Mouse (Mus musculus): ENCODE data around the gene Dph5.
"Not testable (repeated sequence)": the region's sequence is repeated elsewhere in the genome, so short reads cannot be mapped to it uniquely, and the experiment has no call there.

Dph5 gene

DNA sequence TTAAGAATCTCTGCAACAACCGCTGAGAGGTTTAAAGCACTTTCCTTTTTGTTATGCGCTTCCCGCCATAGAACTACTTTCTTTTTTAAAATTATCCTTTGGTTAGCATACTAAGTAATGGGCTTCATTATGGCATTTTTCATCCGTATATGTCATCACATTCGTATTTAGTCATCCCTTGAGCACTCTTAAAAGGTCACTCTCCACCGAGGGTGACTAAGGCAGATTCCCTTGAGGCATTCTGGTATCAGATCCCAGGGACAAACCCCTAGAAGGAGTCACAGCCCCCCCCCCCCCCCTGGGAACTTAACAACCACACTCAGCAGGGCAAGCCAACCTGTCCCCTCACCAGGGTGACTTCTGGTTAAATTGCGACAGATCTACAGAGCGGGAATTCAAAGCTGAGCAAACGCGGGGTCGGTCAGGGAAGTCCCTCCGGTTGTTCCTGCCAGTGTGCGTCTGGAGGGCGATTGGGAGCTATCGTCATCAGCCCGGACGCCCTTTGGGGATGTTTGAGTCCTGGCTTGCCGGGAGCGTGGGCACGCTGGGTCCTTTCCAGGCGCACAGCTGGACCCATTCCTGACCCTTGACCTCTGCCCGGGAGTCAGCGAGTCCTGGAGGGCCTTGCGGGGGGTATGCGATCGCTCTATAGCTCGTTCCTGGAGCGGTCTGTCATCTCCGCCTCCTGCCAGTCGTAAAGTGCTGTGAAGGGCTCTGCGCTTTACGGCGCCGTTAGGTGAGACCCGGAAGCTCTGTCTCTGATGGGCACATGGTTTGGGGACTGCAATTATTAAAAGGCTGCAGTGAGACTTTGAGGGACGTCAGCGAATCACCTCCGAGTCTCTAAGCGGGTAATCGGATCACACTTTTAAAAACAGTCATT lies at the start of gene Dph5:
Gene Dph5 (plus strand): TSS at position 411 of the 883 bp plus-strand sequence.
- DNase-seq (ENCODE audit: low spot score): peak; percentile 90

DNA sequence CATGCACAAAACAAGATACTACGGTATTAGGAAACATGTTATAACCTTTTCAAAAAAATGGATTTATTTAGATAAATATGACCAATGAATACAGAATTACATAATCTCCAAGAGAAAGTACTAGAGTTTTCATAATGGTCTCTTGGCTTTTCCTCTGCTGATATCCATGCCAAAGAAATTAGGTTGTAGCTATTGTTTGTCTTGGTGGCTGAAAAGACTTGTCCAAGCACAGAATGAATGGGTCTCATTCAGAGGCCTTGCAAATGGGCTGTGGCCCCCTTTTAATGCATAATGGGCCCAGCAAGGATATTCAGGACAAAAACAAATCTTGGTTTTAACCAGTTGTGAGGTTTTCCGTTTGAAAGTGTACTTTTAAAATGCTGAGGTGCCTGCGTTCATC lies 43.1 kb upstream of the Dph5 start:
- no peak for DNase-seq (ENCODE audit: low spot score)

DNA sequence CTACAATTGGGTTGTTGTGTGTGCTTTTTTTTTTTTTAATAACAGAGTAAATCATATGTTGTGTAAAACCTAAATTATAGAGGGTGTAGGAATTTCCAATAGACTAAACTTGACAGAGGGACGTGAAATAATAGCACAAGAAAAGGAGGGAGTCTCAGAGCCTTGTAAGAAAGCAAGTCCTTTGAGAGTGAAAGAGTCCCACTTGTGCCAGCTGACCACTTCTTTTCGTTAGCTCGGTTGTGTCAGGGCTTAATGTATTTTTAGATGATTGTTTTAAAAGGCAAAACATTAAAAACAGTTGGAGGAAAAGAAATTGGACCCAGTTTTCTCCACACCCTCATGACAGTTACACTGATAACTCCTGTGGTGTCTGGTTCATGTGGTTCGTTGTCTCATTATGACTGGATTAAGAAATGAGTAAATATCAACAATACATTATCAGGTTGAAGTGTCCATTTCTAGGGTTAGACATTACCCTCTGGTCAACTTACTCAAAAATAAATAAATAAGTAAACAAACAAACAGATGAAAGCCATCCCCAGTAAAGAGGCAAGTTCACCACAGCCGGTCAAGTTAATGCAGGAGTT lies 42.5 kb upstream of the Dph5 start:
- no peak for DNase-seq (ENCODE audit: low spot score)

DNA sequence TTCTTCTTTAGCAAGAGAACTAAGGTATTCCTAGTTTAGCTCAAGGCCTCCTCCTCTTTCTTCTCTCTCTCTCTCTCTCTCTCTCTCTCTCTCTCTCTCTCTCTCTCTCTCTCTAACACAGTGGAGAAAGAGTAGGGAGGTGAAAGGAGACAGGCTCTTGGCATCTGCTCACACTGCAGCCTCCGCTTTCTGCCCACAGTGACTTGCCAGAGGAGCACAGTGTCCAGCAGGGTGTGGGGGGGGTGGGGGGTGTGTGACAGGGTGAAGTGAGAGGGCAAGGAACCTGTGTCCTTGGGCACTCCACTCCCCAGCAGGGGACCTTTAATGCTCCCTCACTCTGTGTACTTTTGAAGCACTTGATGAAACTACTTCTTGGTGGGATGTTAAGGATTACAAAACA lies 41.9 kb upstream of the Dph5 start:
- peak; percentile 58 for DNase-seq (ENCODE audit: low spot score)

DNA sequence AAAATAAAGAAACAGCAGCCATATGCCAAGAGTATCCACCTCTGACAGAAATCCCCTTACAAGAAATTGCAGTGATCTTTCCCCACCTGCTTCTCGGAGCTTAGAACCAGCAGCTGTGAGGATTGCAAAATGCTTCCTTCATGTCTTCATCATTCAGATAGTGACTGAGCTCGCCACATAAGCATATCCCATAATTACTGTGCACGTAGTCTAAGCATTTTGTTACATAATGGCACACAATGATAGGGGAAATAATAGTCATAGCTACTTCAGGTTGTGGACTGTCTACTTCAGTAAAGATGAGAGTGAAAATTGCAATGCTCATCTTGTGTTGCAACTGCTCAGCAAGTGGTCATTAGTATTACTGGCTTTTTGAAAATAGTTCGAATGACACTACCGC lies 41.5 kb upstream of the Dph5 start:
- no peak for DNase-seq (ENCODE audit: low spot score)

DNA sequence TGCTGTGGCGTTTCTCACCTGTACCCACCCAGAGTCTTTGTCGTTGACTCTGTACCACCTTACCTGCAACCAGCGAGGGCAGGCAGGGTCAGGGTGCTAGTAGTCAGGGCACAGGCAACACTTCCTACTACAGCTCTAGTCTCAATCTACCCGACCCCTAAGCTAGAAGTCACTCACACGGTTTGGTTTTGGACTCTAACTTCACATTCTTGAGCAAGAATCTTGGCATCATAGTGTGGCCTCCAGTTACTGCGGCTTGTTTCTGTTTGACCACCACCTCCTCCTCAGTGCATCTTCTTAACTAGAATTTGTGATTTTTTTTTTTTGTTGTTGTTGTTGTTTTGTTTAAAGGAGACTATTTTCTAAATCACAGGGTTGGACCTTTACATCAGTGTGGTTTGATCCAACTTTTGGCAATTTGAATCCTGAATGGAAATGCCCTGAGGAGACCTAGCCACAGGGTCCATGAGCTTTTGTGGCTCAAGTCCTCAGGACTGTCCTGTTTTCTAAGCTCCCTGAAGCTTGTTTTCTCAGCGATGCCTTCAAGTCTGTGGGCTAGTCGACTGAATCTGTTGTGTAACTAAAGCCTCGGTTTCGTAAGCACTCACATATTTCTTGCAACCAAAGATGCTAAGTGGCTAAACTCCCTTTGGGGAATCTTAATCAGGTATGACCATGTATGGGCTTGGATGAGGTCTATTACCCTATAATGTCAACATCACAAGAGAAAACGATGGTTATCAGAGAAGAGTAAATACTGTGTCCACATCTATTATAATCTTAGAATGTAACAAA lies 38.8 kb upstream of the Dph5 start:
- no peak for DNase-seq (ENCODE audit: low spot score)

DNA sequence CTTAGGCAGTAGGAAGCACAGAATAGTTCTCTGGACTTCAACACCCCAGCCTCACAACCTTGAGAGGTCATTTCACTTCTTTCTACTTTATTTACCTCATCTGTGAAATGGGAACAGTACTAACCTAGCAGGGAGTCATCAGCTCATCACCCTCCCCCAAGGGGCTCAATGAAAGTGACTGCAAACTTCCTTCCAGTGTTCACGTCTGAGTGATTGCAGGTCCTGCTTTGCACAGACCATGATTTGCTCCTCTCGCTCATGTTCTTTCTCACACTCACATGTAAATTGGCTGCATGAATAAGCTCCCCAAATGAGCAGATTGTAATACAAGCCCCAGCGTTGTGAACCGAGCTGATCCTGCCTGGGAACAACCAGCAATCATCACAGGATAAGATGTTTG lies 36.7 kb upstream of the Dph5 start:
- no peak for DNase-seq (ENCODE audit: low spot score)

DNA sequence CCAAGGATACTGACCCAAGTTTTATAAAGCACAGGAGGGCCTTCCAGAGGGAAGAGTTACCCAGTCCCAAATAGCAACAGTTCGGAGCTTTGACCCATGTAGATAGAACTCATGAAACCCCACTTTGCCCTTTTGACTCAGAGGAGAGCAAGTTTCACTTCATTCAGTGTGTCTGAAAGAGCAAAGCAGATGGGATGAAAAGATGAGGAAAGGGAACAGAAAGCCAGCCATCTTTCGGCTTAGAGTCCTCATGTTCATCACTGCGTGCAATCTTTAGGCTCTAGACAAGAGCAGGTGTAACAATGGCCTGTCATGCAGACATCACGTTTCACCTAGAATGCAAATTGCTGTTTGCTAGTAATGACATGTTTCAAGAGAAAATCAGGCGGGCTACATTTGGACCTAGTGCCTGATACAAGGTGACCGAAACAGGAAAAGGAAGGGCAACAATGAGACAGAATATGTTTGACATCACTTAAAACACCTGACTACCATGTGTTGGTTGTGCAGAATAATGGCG lies 32.9 kb upstream of the Dph5 start:
- no peak for DNase-seq (ENCODE audit: low spot score)

DNA sequence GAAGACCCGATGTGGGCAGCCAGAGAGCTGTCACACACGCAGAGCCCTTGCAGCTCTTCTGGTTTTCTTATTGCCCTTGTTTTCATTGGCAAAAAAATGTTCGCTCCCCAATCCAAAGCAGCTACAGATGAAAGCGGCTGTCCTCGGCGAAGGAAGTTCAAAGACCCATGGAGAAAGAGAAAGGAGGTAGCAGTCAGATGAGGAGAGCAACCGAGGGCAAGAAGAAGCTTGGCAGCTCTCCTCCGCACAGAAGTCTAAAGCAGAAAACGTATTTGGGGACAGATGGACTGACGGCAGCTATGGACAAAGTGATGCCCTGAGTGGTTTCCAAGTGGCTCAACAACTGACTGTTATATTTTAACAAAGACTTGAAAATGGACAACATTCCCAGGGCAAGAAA lies 32.1 kb upstream of the Dph5 start:
- DNase-seq (ENCODE audit: low spot score): no peak

DNA sequence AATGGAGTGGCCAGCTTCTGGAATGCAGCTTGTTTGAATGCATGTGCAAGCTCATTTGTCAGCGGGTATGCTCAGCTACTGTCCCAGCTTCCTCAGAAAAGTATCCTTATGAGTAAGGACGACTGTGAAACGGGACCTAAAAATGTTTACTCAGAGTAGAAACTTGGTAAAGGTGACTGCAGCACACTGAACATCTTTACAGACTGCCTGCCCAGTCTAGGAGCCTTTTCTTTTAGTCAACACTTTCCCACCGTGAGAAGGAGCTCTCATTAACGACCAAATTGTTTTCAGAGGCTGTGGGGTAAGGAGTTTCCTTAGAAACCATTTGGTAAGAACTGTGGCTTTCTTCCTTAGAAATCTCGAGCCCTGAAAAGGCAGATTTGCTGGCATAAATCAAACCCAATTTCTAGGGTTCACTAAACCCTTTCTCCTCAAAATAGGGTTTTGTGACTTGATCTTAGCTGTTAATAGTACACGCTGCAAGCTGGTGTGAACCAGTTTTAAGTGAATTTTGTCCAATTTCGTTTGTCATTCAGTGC lies 31.1 kb upstream of the Dph5 start:
- no peak for DNase-seq (ENCODE audit: low spot score)

DNA sequence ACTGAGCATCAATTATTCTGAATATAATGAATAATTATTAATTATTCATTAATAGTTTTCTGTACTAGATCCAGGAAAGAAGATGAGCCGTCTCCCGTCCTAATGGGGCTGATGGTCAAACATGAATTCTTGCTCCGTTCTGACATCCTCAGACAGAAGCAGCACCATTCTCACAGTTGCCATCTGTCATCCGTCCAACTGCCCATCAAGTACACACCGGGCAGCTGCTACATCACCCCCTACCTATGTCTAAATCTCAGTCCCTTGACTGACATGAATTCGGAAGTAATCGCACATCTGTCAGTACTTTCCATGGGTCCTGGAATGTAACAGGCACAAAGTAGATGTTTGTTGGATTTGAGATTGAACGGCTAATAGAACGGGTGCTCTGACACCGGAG lies 30.2 kb upstream of the Dph5 start:
- DNase-seq (ENCODE audit: low spot score): no peak

DNA sequence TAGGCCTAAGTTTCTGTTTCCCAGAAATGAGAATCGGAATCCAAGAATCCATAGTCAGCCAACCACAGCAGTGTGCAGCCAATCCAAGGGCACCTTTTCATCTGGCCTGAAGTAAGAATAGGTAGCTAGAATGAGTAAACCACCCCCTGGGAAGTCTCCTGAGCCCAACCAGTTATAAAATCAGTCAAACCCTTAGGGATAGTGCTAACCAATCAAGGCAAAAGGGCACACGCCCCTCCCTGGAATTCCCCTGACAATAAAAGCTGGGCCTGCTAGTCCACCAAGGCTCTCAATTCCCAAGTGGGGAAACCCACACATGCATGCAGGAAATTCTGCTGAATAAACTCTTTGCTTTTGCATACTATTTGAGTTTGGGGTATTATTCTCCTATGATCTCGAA lies 28.8 kb upstream of the Dph5 start:
- no peak for DNase-seq (ENCODE audit: low spot score)

DNA sequence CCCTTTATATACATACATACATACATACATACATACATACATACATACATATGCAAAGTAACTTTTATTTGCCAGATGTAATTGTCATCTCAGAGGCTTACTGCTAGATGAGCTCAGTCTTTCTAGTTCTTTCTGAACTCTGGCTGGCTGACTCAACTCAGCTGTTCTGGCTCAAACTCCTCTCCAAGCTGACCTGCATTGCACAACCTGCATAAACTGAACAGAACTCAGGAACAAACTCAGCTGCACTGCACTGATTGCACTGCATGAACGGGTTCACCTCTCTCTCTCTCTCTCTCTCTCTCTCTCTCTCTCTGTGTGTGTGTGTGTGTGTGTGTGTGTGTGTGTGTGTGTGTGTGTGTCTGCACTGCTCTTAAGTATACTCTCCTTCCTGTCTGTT lies 26.9 kb upstream of the Dph5 start:
- not testable (repeated sequence) for DNase-seq (ENCODE audit: low spot score)

DNA sequence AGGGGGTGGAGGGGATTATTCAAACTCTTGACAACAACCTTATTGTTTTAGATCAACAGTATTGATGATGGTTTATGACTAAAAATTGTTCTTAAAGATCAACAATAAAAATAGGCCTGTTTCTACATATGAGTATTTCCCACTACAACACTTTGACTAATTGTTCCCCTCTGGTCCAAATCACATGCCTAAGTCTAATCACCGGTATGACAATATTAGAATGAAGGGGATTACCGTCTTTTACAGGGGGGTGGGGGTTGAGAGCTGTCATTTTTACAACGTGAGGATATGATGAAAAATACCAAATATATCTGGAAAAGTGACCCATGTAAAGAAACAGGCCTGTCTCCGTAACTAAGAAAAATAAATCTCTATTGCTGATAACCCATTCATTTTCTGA lies 24.1 kb upstream of the Dph5 start:
- no peak for DNase-seq (ENCODE audit: low spot score)

DNA sequence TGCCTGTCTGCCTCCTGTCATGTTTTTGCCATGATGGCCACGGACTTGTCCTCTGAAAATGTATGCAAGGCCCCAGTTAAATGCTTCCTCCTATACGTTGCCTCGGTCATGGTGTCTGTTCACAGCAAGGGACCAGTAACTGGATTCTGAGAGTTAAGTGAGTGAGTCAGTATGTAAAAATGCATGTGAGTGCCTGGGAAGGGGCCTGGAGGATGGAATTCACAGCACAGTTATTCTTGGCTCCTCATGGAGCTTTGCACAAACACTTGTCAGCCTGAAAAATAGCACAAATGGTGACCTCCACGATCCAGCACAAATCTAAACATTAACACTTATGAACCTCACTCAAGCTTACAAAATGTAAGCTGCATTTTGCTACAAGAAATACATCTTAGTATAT lies 20.5 kb upstream of the Dph5 start:
- no peak for DNase-seq (ENCODE audit: low spot score)

DNA sequence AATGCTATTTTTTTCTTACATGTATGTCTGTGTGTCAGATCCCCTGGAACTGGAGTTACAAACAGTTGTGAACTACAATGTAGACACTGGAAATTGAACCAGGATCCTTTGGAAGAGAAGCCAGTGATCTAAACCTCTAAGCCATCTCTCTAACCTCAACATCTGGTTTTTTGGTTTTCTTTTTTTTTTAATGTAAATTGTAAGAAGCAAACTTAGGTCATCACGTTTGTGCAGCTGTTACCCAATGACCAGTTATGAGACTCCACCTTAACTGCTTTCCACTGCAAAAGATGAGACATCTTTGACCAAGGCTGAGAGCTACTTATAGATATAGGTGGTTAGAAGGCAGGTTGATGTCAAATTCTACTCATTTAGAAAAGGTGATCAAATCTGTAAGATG lies 19.7 kb upstream of the Dph5 start:
- DNase-seq (ENCODE audit: low spot score): no peak

DNA sequence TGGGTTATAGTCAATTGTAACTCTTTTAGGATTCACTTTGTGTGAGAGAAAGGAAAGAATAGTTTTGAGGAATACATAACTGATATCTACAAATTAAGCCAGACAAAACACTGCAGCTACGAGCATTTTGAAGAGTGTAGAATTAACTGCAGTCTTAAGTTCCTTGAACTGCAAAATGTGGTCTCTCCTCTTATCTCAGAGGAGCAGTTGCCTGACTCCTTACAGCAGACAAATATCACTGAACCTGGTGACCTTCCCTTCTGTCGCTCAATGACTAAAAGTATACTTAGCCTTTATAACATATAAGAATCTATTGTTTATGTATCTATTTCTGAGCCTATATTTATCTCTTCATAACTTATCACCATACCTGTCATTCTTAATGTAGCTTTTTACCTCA lies 18.3 kb upstream of the Dph5 start:
- no peak for DNase-seq (ENCODE audit: low spot score)

DNA sequence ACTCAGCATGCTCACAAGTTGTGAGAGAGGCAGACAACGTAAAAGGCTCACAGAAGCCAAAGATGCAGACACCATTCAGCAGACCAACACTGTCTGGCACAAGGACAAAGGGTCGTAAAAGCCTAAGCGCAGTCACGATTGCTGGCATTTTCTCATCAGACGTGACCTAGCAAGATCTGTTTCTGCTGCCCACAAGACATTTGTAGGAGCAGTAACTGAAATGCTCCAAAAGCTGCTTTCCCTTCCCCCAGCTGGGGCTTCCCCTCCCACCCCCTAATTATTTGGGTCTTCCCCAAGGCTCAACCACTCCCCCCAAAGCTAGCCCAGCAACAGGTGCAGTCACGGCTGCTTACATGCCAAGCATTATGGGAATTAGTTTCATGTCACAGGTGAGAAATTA lies 12.1 kb upstream of the Dph5 start:
- DNase-seq (ENCODE audit: low spot score): no peak

DNA sequence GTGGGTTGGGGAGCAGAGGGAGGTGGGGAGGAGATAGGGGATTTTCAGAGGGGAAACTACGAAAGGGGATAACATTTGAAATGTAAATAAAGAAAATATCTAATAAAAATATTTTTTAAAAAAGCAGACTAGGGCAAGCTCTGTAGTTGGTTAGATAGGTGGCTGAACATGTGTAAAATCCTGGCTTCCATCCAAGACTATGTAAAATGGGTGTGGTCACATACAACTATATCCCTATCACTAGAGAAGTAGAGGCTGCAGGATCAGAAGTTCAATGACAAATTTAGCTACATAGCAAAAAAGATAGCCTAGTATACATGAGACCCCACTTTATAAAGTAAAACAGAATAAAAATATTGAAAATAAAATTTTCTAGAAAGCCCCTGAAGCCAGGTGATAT lies 10.5 kb upstream of the Dph5 start:
- DNase-seq (ENCODE audit: low spot score): no peak

DNA sequence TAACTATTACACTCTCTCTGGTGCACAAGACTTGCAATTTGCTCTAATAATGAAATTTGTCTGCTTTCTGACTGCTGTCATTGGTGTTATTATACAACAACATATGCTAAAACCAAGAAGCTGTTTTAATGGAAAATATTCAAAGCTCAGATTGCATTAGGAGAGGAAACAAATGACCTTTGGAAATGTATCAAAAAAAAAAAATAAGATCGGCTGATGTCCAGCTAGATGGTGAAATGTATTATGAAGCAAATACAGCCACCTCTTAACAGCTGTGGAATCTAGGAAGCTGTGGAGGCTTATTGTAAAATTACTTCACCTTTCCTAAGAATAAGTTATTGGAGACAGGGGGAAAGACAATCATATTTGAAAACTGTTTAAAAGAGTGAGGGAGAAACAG lies 3.6 kb upstream of the Dph5 start:
- no peak for DNase-seq (ENCODE audit: low spot score)

DNA sequence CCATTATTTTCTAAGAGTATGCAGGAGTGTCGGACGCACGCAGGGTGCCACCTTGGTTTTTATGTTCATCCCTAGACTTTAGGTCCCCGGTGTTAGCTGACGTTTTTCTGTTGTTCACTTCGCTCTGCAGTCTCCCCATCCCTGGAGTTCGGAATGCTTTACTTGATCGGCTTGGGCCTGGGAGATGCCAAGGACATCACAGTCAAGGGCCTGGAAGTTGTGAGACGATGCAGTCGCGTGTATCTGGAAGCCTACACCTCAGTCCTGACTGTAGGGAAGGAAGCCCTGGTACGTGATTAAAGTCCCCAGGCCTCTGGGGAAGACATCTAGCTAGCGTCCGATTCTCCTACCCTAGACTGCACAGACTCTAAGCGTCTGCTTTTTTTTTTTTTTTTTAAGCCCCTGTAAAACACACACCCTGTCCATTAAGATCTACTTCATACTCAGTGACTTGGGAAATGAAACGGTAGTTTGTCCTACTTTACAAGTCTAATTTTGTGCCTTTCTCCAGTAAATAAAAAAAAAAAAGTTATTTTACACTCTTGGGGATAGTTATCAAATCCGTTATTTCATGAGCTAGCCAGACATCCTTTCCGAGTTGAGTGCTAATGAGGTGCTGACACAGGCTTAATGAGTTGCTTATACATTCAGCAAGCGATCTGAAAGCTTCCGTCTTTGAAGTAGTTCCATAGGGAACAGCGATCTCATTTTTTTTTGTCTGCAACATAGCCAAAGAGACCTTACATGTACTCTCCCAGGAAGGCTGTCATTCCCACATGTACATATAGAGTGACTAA lies 871 bp downstream of the Dph5 start:
- DNase-seq (ENCODE audit: low spot score): peak; percentile 17

DNA sequence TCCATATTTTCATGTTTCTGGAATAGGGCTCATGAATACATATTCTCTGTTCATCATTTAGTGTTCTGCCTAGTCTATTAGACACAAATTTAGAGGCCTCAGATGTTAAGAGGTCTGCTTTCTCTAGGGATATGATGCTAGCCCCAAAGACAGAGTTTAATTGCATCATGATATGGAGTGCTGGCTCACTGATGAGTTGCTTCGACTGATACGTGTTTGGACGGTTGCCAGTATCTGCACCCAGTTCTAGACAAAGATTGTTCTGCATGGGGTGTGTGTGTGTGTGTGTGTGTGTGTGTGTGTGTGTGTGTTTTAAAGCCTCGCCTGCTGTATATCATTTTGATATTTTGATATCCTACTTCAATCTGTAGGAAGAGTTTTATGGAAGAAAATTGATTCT lies 4.7 kb downstream of the Dph5 start:
- no peak for DNase-seq (ENCODE audit: low spot score)

Measured in testis, postnatal 14 days (tissue).